Mouse (Mus musculus) cerebellum, adult 2 months (tissue): Measurements from ENCODE around the gene Fap.

Experiments used
- CTCF ChIP-seq: fragments of 200-500 bp; IDR thresholded peaks from 2 replicates; pipeline ENCODE4 v1.5.1; 2011; ENCODE audit warnings: low read depth, mild to moderate bottlenecking, control low read depth, low read length, moderate library complexity, borderline replicate concordance; ENCODE audit not compliant: insufficient read depth
- POLR2A ChIP-seq: fragments of 200-500 bp; IDR thresholded peaks from 2 replicates; pipeline ENCODE4 v1.6.1; 2011; ENCODE audit warnings: low read length, control low read depth, borderline replicate concordance; ENCODE audit not compliant: insufficient read depth

- no peak for TF ChIP-seq POLR2A
- no peak for TF ChIP-seq CTCF
Measured at GRCm38 (mm10) chr2:62460815-62461450, 112.9 kb downstream of the Fap start.
